Mouse (Mus musculus) megakaryocyte, embryonic 14.5 days (primary cell): ENCODE data around the gene Asb13.

Experiments
- FLI1 ChIP-seq: IDR thresholded peaks from 2 replicates; pipeline ENCODE4 v1.6.1; 2012; ENCODE audit warnings: low read length, inconsistent platforms, mixed read lengths
- GATA1 ChIP-seq: IDR thresholded peaks from 3 replicates; pipeline ENCODE4 v1.6.1; 2012; ENCODE audit warnings: mixed read lengths, low read length, inconsistent platforms, borderline replicate concordance

DNA sequence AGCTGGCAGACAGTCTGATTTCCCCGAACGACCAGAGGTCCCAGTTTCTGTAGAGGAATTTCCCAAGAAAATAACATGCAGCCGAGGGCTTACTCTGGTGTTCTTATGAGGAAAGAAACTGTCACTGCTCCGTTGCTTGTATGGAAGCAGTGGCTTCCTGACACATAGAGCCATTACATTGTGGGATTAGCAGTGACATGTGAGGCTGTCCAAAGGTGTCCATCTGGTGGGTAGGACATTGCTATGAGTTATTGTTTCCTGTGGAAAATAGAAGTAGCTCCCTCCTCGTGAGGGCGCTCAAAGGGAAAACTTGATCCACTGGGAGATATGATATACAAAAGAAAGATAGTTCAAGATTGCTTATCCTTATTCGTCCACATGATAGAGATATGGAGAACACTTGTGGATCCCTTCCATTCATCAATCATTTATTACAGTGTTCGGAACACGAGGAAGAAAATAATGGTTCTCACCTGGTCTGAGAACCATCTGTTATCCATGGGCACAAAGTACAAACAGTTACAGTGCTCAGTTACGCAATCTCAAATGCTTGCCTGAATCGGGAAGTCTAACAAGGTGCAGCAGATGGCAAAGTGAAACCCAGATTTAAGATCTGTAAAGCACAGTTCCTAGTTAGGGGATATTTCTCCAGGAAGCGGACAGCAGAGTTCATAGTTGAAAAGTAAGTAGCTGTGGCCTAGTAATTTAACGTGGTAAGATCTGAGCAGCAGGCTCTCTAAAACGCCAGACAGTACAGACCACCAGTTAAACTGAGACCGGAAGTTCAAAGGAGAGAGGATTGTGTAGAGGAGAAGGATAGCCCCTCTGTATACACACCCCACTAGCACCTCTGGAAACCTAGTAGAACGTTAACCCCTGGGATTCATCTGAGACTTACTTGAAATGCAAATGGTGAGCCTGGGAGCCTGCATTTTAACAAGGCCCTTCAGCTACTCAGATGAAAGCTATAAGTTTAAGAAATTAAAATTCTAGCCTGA, 25.6 kb downstream of the Asb13 start:
- TF ChIP-seq GATA1 (no peak), FLI1 (no peak)
